Mouse (Mus musculus): ENCODE data around the gene Plxnb1. TPM values are rescaled to one million over a fixed set of nuclear protein-coding genes. Genes with fewer than 3 reads are reported as not detected.

Gene Plxnb1
- polyA plus RNA-seq, 1 experiment from 2014 or later: not detected

GRCm38 (mm10) chr9:109056081-109056690 lies 39.0 kb upstream of the Plxnb1 start:
- WGBS (ENCODE audit: missing documents): 91% methylated on average over 17 of the region's 17 CpGs
- peak overlapping the region; percentile 92 for H3K27ac ChIP-seq
- peaks cover 76% of the 10 kb centered on the region for H3K79me2 ChIP-seq (ENCODE audit: inconsistent target)
- peak overlapping the region; percentile 92; the same call in 1 of the 2 replicates for H3K4me3 ChIP-seq (ENCODE audit: inconsistent target)
- H3K36me3 ChIP-seq (ENCODE audit: inconsistent target): peaks cover 29% of the 10 kb centered on the region; the same call in 1 of the 2 replicates

DNA sequence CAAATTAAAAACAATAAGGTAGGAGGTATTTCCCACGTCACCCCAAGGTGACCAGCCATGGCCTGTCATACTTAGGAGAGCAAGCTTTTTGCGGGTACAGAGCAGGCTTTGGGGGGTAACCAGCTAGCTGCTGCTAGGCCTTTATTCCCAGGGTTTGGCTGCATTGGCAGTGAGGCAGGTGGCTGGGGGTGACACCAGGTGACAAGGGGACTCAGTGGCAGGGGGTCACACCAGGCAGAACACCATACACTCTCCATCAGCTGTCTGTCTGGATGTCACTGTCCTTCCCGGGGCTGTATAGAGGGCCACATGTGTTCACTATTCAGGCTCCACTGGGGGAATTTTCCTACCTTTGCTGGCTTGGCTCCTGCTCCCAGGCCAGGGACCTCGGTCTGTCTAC lies 38.3 kb upstream of the Plxnb1 start:
- Histone ChIP-seq H3K27ac (peak overlapping the region; percentile 92), H3K36me3 (ENCODE audit: inconsistent target) (peaks cover 22% of the 10 kb centered on the region; the same call in 1 of the 2 replicates), H3K4me3 (ENCODE audit: inconsistent target) (peak overlapping the region; percentile 92), H3K79me2 (ENCODE audit: inconsistent target) (peaks cover 69% of the 10 kb centered on the region)
- WGBS (ENCODE audit: missing documents): 72% methylated on average over 4 of the region's 4 CpGs

- H3K79me2 ChIP-seq (ENCODE audit: inconsistent target): peaks cover 62% of the 10 kb centered on the region
- H3K27ac ChIP-seq: peak overlapping the region; percentile 92
- 0% methylated on average over 5 of the region's 5 CpGs for WGBS (ENCODE audit: missing documents)
- H3K36me3 ChIP-seq (ENCODE audit: inconsistent target): peaks cover 16% of the 10 kb centered on the region; the same call in 1 of the 2 replicates
- peak overlapping the region; percentile 92 for H3K4me3 ChIP-seq (ENCODE audit: inconsistent target)
Measured at GRCm38 (mm10) chr9:109057543-109057942, 37.6 kb upstream of the Plxnb1 start.

GRCm38 (mm10) chr9:109058006-109058765 lies 37.0 kb upstream of the Plxnb1 start:
- Histone ChIP-seq H3K27ac (peak overlapping the region; percentile 92), H3K79me2 (ENCODE audit: inconsistent target) (peaks cover 56% of the 10 kb centered on the region), H3K36me3 (ENCODE audit: inconsistent target) (0 out of 2 replicates have a peak, but pooled peaks cover 10% of the 10 kb centered on the region), H3K4me3 (ENCODE audit: inconsistent target) (peak overlapping the region; percentile 92)
- 62% methylated on average over 19 of the region's 19 CpGs for WGBS (ENCODE audit: missing documents)

- peaks cover 44% of the 10 kb centered on the region for H3K79me2 ChIP-seq (ENCODE audit: inconsistent target)
- WGBS (ENCODE audit: missing documents): 2% methylated on average over 13 of the region's 15 CpGs
- H3K4me3 ChIP-seq (ENCODE audit: inconsistent target): peak within 1 kb of the TSS; percentile 92
- H3K27ac ChIP-seq: peak within 1 kb of the TSS; percentile 92
- H3K36me3 ChIP-seq (ENCODE audit: inconsistent target): peaks cover 19% of the 10 kb centered on the region; the same call in 1 of the 2 replicates
Measured at GRCm38 (mm10) chr9:109059136-109059903, 35.9 kb upstream of the Plxnb1 start, which contains the start of gene Trex1. Trex1 (minus strand) TSS chr9:109059734.

- no peak overlapping the region for H3K4me3 ChIP-seq (ENCODE audit: inconsistent target)
- H3K79me2 ChIP-seq (ENCODE audit: inconsistent target): peaks cover 38% of the 10 kb centered on the region
- H3K27ac ChIP-seq: no peak overlapping the region
- 92% methylated on average over 16 of the region's 16 CpGs for WGBS (ENCODE audit: missing documents)
- peaks cover 29% of the 10 kb centered on the region for H3K36me3 ChIP-seq (ENCODE audit: inconsistent target)
Measured at GRCm38 (mm10) chr9:109060184-109060897, 34.8 kb upstream of the Plxnb1 start.

GRCm38 (mm10) chr9:109060898-109061295 lies 34.3 kb upstream of the Plxnb1 start:
- Histone ChIP-seq H3K27ac (no peak overlapping the region), H3K36me3 (ENCODE audit: inconsistent target) (peaks cover 33% of the 10 kb centered on the region), H3K4me3 (ENCODE audit: inconsistent target) (no peak overlapping the region), H3K79me2 (ENCODE audit: inconsistent target) (peaks cover 32% of the 10 kb centered on the region)
- WGBS (ENCODE audit: missing documents): 80% methylated on average over 5 of the region's 5 CpGs

- Histone ChIP-seq H3K4me3 (ENCODE audit: inconsistent target) (no peak overlapping the region), H3K27ac (no peak overlapping the region), H3K36me3 (ENCODE audit: inconsistent target) (peaks cover 72% of the 10 kb centered on the region), H3K79me2 (ENCODE audit: inconsistent target) (peaks cover 14% of the 10 kb centered on the region)
- WGBS (ENCODE audit: missing documents): 100% methylated on average over 3 of the region's 3 CpGs
Measured at GRCm38 (mm10) chr9:109068095-109068735, 27.0 kb upstream of the Plxnb1 start.

DNA sequence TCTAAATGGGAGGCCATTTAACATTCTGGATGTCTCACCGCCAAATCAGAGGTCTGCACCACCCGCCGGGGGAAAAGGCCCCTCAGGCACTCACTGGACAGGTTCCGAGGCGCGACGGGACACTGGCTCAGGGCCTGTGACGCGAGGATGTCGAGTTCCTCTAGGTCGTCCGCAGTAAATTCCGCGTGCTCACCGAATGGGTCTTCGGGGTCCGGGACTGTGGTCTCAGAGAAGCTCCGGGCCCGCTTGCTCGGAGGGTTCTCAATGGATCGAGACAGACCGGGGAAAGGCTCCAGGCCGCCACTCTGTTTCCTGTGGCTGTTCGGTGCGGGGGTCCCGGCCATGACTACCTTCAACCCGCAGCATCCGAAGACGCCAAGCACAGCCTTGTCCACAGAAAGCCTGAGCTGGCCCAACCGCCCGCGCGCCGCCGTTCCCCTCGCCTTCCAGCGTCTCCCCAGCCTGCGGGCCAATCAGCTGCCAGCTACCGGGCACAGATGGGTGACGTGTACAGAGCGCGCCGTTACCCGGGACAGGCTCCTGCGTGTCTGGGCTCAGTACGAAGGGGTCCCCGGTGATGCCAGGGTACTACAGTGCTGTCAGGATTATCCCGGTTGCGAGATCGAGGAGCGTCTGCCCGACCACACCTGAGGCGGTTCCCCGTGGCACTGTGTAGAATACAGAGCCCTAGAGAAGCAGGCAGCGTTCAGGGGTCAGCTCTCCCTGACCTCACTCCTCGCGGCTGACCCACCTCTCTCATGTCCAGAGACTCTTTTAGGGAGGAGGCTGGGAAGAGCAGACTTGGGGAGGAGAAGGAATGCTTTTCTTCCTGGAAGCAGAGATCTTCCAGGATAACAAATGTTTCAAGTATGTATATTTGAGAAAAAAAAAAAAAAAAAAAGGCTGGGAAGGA lies 21.3 kb upstream of the Plxnb1 start, which contains the start of gene Atrip:
TSS of gene Atrip (minus strand) at position 464 of the 913 bp plus-strand sequence.
- H3K4me3 ChIP-seq (ENCODE audit: inconsistent target): peak within 1 kb of the TSS; percentile 91
- under 1% methylated on average over 54 of the region's 57 CpGs for WGBS (ENCODE audit: missing documents)
- H3K27ac ChIP-seq: peak within 1 kb of the TSS; percentile 57
- H3K36me3 ChIP-seq (ENCODE audit: inconsistent target): peaks cover 25% of the 10 kb centered on the region
- peaks cover 21% of the 10 kb centered on the region for H3K79me2 ChIP-seq (ENCODE audit: inconsistent target)

GRCm38 (mm10) chr9:109080516-109080915 lies 14.7 kb upstream of the Plxnb1 start:
- no peak overlapping the region for H3K4me3 ChIP-seq (ENCODE audit: inconsistent target)

GRCm38 (mm10) chr9:109081749-109082123 lies 13.5 kb upstream of the Plxnb1 start:
- WGBS (ENCODE audit: missing documents): 5% methylated on average over 11 of the region's 11 CpGs
- peak overlapping the region; percentile 41 for H3K4me3 ChIP-seq (ENCODE audit: inconsistent target)
- peaks cover 63% of the 10 kb centered on the region for H3K79me2 ChIP-seq (ENCODE audit: inconsistent target)
- H3K27ac ChIP-seq: peak overlapping the region; percentile 12
- 0 out of 2 replicates have a peak, but pooled peaks cover 4% of the 10 kb centered on the region for H3K36me3 ChIP-seq (ENCODE audit: inconsistent target)

More at GRCm38 (mm10) chr9:109080516-109080915, 14.7 kb upstream of the Plxnb1 start:
- 96% methylated on average over 3 of the region's 3 CpGs for WGBS (ENCODE audit: missing documents)
- H3K36me3 ChIP-seq (ENCODE audit: inconsistent target): 0 out of 2 replicates have a peak, but pooled peaks cover 4% of the 10 kb centered on the region
- peaks cover 63% of the 10 kb centered on the region for H3K79me2 ChIP-seq (ENCODE audit: inconsistent target)
- H3K27ac ChIP-seq: no peak overlapping the region

- WGBS (ENCODE audit: missing documents): 2% methylated on average over 33 of the region's 37 CpGs
- Histone ChIP-seq H3K79me2 (ENCODE audit: inconsistent target) (peaks cover 63% of the 10 kb centered on the region), H3K36me3 (ENCODE audit: inconsistent target) (0 out of 2 replicates have a peak, but pooled peaks cover 4% of the 10 kb centered on the region), H3K27ac (peak within 1 kb of the TSS; percentile 12), H3K4me3 (ENCODE audit: inconsistent target) (peak within 1 kb of the TSS; percentile 41)
Measured at GRCm38 (mm10) chr9:109082124-109082800, 12.9 kb upstream of the Plxnb1 start, which contains the start of the genes Ccdc51 and Tma7. Ccdc51 (plus strand) TSS chr9:109082493. Tma7 (minus strand) TSS chr9:109082587.
